Mouse (Mus musculus): ENCODE data around the gene Gm20388. TPM values are rescaled to one million over a fixed set of nuclear protein-coding genes. Genes with fewer than 3 reads are reported as not detected.

Gm20388 gene
- polyA plus RNA-seq, 1 experiment, result not detected

DNA sequence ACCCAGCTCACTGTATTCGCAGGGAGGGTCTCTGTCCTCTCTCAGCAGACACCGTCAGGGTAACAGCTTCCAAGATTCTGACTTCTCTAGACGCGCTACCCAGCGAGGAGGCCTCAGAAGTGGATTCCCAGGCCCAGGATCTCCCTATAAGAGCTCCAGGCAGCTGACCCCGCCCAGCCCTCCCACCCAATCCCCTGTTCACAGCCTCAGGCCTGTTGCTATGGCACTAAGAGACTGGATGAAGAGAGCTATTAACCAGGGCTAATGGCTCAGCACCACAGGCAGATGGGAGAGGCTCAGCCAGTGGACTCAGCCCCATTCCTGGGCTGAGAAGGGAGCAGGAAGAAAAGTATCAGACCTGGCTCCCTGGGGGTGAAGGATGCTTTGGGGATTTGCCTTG is 692.0 kb downstream of the Gm20388 start:
- H3K27ac ChIP-seq (ENCODE audit: insufficient read depth, low read depth, low read length), result 0 out of 2 replicates have a peak overlapping the region, but pooled peaks have one; percentile 32
- WGBS, result 45% methylated on average over 6 of the region's 6 CpGs
- H3K4me1 ChIP-seq (ENCODE audit: control insufficient read depth, insufficient read depth, low read length), result peaks cover 15% of the 10 kb centered on the region
- H3K4me3 ChIP-seq (ENCODE audit: insufficient read depth, low read depth, low read length), result no peak overlapping the region
- TF ChIP-seq POLR2A (IDR thresholded peaks at IDR 0.05; ENCODE audit: insufficient read depth, low read depth, low read length), result no peak
- TF ChIP-seq CTCF (IDR thresholded peaks at IDR 0.05; ENCODE audit: insufficient read depth, low read depth, low read length), result no peak

DNA sequence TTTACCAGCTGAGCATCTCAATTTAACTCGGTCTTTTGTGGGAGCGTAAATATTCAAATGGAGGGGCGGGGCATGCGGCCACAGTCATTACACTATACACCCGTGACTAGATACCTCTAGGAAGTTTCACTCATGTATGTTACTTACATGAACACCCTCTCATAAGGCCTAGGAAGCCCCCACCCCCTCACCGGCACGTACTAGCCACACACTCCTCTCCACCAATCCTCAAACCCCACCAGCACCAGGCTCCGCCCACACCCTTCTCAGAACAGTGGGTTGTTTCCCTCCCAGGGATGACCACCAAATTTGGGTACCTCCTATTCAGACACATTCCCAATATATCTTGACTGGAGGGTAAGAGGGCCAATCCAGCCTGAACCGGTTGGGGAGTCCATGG is 696.8 kb downstream of the Gm20388 start:
- no peak overlapping the region for H3K4me3 ChIP-seq (ENCODE audit: insufficient read depth, low read depth, low read length)
- peaks cover 6% of the 10 kb centered on the region for H3K4me1 ChIP-seq (ENCODE audit: control insufficient read depth, insufficient read depth, low read length)
- TF ChIP-seq POLR2A (IDR thresholded peaks at IDR 0.05; ENCODE audit: insufficient read depth, low read depth, low read length) (no peak), CTCF (IDR thresholded peaks at IDR 0.05; ENCODE audit: insufficient read depth, low read depth, low read length) (no peak)
- WGBS, result 70% methylated on average over 9 of the region's 9 CpGs
- H3K27ac ChIP-seq (ENCODE audit: insufficient read depth, low read depth, low read length), result no peak overlapping the region

DNA sequence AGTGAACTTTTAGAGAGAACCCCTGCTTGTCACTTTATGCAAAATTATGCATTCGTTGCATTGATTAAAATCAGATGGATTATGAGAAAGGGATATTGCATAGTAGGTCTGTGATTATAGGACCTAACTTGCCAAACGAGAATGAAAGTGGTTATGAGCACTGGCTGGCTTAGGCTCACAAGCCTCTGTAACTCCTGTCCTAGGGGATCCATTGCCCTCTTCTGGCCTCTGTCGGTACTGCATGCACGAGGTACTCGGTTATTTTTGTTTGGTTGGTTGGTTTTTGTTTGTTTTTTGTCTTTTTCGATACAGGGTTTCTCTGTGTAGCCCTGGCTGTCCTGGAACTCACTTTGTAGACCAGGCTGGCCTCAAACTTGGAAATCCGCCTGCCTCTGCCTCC is 697.2 kb downstream of the Gm20388 start:
- no peak overlapping the region for H3K4me3 ChIP-seq (ENCODE audit: insufficient read depth, low read depth, low read length)
- 10% methylated on average over 7 of the region's 7 CpGs for WGBS
- H3K27ac ChIP-seq (ENCODE audit: insufficient read depth, low read depth, low read length), result no peak overlapping the region
- peaks cover 1% of the 10 kb centered on the region for H3K4me1 ChIP-seq (ENCODE audit: control insufficient read depth, insufficient read depth, low read length)
- TF ChIP-seq POLR2A (IDR thresholded peaks at IDR 0.05; ENCODE audit: insufficient read depth, low read depth, low read length), result no peak
- TF ChIP-seq CTCF (IDR thresholded peaks at IDR 0.05; ENCODE audit: insufficient read depth, low read depth, low read length), result 0 out of 2 replicates have a peak, but pooled peaks have one; percentile 15

DNA sequence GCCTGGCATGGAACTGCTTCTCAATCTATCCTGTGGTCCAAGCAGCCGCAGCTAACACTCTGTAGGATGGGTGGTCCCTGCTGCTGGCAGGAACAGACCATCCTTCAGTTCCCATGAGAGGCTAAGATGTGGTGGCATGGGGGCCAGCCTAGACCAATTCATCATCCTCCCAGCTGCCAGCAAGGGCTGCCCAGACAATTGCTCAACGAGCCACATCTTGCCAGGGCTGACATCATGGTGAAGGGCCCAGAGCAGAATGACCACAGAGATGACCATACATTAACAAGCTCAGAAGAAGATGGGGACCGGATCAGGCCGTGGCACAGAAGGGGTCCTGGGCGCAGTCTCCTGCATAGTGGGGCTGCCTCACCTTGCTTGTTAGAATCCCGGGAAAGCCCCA is 700.2 kb downstream of the Gm20388 start:
- Histone ChIP-seq H3K4me3 (ENCODE audit: insufficient read depth, low read depth, low read length) (no peak overlapping the region), H3K27ac (ENCODE audit: insufficient read depth, low read depth, low read length) (no peak overlapping the region), H3K4me1 (ENCODE audit: control insufficient read depth, insufficient read depth, low read length) (no peaks in the 10 kb centered on the region)
- WGBS, result 82% methylated on average over 6 of the region's 6 CpGs
- TF ChIP-seq CTCF (IDR thresholded peaks at IDR 0.05; ENCODE audit: insufficient read depth, low read depth, low read length) (no peak), POLR2A (IDR thresholded peaks at IDR 0.05; ENCODE audit: insufficient read depth, low read depth, low read length) (no peak)

DNA sequence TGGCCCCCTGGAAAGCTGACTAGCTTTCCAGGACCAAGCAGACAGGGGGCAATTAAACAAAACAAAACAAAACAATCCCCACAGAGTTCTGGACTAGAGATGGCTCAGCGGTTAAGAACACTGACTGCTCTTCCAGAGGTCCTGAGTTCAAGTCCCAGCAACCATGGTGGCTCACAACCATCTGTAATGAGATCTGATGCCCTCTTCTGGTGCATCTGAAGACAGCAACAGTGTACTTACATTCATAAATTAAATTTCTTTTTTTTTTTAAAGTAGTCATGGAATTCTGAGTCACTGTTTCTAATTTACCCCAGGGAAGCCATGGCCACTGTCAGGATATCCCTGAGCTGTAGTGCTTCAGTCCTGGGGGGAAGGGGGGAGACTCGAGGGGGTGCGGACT is 703.9 kb downstream of the Gm20388 start:
- Histone ChIP-seq H3K27ac (ENCODE audit: insufficient read depth, low read depth, low read length) (no peak overlapping the region), H3K4me1 (ENCODE audit: control insufficient read depth, insufficient read depth, low read length) (peaks cover 17% of the 10 kb centered on the region), H3K4me3 (ENCODE audit: insufficient read depth, low read depth, low read length) (no peak overlapping the region)
- 88% methylated on average over 3 of the region's 3 CpGs for WGBS
- TF ChIP-seq POLR2A (IDR thresholded peaks at IDR 0.05; ENCODE audit: insufficient read depth, low read depth, low read length) (no peak), CTCF (IDR thresholded peaks at IDR 0.05; ENCODE audit: insufficient read depth, low read depth, low read length) (no peak)

DNA sequence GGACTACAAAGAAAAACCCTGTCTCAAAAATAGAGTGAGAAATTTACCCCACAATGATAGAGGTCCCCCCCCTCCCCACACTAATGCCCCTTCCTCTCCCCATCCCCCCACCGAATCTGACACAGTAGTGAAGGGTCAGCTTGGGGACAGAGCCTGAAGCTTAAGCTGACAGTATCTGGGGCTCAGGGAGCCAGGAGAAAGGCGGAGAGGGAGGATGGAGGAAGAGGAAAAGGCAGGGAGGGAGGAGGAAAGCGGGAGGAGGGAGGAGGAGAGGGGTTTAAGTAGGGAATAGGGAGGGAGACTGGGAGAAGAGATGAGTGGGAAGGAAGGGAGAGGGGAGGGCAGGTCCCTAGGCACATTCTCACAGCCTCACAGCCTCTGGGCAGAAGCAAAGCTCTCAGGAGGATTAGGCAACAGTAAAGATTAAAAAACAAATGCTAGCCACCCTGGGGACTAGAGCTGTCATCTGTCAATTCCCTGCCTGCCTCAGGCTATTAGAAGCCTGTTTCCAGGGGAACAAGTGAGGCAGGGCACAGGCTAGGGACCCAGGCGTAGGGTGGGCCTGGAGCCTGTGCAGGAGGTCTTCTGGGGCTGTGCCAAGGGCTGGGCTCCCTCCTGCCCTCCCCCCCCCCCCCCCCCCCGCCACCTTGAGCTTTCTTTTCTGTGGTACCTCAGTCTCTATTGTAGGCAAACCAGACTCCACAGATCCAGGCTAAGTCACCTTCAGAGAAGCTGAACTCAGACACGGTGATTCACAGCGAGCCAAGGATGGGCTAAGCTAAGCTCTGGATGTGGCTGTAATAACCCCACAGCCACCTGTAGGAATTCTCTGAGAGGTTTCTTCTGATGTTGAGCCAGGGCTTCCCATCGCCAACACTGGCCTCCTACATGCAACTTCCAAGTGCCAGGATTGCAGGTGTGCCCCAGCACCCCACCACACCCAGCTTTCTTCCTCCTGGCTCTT is 706.3 kb downstream of the Gm20388 start:
- WGBS, result 41% methylated on average over 7 of the region's 8 CpGs
- no peak overlapping the region for H3K27ac ChIP-seq (ENCODE audit: insufficient read depth, low read depth, low read length)
- TF ChIP-seq POLR2A (IDR thresholded peaks at IDR 0.05; ENCODE audit: insufficient read depth, low read depth, low read length) (no peak), CTCF (IDR thresholded peaks at IDR 0.05; ENCODE audit: insufficient read depth, low read depth, low read length) (no peak)
- no peak overlapping the region for H3K4me3 ChIP-seq (ENCODE audit: insufficient read depth, low read depth, low read length)
- H3K4me1 ChIP-seq (ENCODE audit: control insufficient read depth, insufficient read depth, low read length), result peaks cover 17% of the 10 kb centered on the region

DNA sequence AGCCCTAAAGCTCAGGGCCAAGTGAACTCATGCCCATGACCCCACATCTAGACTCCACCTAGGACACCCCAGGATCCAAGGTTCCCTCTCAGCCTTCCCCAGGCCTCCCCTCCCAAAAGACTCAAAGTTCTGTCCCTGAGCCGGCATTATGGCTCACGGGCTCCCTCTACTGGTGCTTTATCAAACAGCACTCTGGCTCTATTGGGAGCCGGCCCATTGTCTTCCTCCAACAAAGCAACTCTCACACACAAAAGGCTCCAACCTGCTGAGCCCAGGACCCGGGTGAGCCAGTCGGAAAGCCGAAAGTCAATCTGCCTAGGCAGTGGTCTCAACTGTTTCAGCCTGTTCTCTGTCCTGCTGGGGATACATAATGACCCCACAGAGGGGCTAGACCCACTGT is 707.5 kb downstream of the Gm20388 start:
- Histone ChIP-seq H3K4me3 (ENCODE audit: insufficient read depth, low read depth, low read length) (no peak overlapping the region), H3K27ac (ENCODE audit: insufficient read depth, low read depth, low read length) (no peak overlapping the region; the same call in 1 of the 2 replicates), H3K4me1 (ENCODE audit: control insufficient read depth, insufficient read depth, low read length) (peaks cover 17% of the 10 kb centered on the region)
- 0% methylated on average over 6 of the region's 6 CpGs for WGBS
- no peak for TF ChIP-seq POLR2A (IDR thresholded peaks at IDR 0.05; ENCODE audit: insufficient read depth, low read depth, low read length)
- TF ChIP-seq CTCF (IDR thresholded peaks at IDR 0.05; ENCODE audit: insufficient read depth, low read depth, low read length), result peak; percentile 76

DNA sequence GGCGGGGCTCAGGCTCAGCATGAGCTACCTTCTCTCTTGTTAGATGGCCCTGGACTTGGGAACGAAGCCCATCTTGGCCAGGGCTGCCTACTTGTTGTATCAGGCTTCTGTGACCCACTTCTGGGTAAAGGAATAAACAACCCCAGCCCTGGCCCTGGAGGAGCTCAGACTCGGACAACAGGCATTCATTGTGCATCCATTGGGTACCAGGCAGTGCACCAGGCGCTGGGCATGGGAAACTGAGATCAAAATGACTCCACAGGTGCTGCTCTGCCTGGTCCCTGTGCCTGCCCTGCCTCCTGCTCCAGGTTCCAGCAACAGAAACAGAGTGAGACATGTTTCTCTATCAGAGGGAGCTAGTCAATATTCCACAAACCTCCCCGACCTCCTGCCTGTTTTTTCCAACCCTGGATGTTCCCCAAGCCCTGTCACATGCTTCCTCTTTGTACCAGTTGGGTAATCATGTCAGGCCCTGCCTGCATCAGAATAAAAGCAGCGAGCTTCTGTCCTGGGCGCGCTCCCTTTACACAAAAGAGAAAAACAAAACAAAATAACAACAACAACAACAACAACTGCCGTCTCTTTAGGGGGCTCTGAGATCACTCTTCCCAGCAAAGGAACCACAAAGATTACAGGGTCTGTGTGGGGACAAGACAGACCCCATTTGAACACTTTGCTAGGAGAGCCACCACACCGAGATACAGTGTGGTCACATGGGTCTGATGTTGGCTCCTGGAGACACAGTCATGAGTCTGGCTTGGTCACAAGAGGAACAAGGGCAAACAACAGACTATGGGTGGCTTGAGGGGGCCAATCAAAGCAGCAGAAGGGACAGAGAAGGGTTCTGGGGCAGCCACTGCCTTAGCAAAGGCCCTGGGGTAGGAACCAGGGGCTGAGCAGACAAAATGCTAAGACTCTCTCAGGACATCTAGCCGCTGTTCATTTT is 708.9 kb downstream of the Gm20388 start:
- no peak for TF ChIP-seq CTCF (IDR thresholded peaks at IDR 0.05; ENCODE audit: insufficient read depth, low read depth, low read length)
- TF ChIP-seq POLR2A (IDR thresholded peaks at IDR 0.05; ENCODE audit: insufficient read depth, low read depth, low read length), result no peak
- WGBS, result 55% methylated on average over 11 of the region's 11 CpGs
- Histone ChIP-seq H3K4me1 (ENCODE audit: control insufficient read depth, insufficient read depth, low read length) (peaks cover 17% of the 10 kb centered on the region), H3K4me3 (ENCODE audit: insufficient read depth, low read depth, low read length) (no peak overlapping the region), H3K27ac (ENCODE audit: insufficient read depth, low read depth, low read length) (peak overlapping the region; percentile 81)

Data from olfactory bulb, adult 2 months (tissue).